Mouse (Mus musculus) adrenal gland, postnatal 10 days (tissue): ENCODE results near the gene Nfasc. TPM values are rescaled to one million over a fixed set of nuclear protein-coding genes. Genes with fewer than 3 reads are reported as not detected.
A peak's percentile ranks its signal among the peaks of the same experiment; 100 is the strongest.

Source experiments
- DNase-seq: peaks from one replicate; pipeline ENCODE4 v3.0.0; 2021; ENCODE audit warnings: mixed read lengths
- total RNA-seq, 2 experiments: library from RNA; stranded (reverse); gene quantifications; 2 replicates each; pipeline ENCODE4 v1.2.3; 2021

Gene Nfasc
- total RNA-seq, 2 experiments from 2014 or later, result 4.0 to 7.2 TPM

DNA sequence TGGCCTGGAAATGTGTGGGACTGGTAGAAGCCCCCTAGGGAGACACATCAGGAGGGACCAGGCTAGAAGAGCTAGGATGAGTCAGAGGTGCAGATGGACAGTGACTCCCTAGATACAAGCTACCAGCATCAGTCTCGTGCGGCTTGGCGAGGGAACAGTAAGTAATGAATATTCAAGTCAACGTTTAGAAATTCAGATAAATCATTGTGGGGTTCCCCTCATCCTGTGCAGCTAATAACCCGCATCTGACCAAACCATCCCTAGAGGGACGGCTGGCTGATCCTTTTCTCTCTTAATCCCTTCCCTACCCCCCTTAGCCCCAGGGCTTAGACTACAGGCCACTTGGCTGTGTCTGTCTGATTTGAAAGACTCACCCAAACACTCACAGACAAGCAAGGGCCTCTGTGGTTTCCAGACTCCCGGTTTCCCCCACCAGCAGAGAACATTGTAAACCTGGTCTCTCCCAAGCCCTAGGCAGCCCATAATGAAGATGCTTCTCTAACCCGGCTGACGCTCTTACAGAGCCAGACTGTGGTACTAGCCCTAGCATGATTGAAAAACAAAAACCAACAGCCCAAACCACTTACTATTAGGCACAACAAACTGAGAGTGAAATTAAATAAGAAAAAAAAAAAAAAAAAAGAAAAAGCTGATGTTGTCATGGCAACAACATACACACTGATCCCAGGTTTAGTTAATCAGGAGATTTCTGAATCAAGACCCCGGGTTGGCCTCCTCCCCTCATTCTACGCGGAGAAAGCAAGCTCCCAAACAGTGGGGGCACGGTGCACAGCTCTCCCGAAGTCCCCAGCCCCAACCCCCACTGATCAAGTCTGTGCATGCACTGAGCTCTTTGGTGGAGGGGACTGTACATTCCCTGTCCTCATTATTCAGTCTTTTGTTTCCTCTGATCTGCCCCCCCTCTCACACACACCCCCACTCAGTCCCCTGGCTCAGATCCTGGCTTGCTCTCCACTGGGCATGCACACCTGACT, 159.5 kb downstream of the Nfasc start:
- DNase-seq, result no peak

DNA sequence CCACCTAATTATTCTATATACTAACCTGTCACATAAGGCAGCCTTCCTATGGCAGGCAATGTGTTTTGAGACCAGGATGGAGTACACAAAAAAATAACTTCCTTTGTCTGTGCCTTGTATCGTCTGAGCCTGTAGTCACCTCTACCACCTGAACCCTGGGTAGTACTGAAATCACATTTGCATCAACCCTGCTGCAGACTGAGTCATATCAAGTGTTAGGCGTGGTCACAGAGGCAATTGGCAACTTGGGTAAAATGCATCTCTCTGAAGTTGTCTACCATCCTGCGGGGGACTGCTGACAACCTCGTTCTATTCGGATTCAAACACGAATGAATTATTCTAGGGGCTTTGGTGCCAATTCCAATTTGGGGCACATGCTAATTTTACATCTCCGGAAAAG, 161.5 kb downstream of the Nfasc start:
- DNase-seq, result no peak

DNA sequence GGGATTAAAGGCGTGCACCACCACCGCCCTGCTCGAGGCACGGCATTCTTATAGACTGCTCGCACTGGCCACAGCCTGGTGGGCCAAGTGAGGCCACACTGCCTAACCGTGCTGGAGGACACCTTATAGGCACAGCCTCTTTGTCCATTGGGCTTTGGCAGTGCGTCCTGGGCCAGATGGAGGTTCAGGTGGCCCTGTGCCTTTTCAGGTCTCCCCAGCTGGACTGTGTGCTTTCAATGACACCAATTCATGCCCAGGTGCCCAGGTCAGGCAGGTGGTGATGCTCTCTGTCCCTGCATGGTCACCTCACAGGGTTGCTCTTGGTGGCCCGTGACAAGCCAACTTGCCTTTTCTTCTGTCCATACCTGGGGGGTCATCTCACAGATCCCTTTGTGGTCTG, 164.8 kb downstream of the Nfasc start:
- DNase-seq, result no peak

DNA sequence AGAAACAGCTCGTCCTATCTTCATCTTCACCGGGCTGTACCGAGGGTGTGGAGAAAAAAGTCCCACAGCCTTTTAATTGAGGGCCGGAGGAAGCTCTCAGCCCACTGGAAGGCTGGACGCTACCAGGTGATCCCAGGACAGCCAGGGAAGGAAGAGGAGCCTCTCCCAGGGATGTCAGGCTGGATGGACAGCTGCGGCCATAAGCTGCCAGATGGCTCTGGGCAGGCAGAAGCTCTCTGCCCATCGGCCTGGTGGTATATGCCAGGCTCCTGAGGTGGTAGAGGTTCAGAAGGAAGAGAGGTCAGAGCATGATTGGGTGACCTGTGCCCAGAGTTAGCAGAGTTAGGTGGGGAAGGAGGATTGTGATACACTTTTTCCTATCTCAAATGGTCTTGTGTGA, 168.7 kb downstream of the Nfasc start:
- no peak for DNase-seq

DNA sequence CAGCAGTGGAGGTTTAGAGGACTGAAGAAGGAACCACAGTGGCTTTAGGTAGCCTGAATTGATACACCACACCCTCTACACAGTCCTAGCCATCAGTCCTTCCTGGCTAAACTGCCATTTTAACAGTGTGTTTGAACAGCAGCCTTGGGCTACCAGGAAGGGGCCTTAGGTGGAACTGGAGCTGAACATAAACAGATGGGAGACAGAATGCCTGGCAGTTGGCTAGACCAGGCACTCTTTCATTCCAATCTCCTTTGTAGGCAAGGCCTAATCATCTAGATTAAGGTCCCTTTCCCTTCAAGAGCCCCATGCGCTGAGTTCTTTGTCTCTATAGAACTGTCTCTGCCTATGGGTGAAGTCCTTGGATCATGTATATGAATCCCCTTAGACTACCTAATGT, 170.0 kb downstream of the Nfasc start:
- DNase-seq, result no peak

DNA sequence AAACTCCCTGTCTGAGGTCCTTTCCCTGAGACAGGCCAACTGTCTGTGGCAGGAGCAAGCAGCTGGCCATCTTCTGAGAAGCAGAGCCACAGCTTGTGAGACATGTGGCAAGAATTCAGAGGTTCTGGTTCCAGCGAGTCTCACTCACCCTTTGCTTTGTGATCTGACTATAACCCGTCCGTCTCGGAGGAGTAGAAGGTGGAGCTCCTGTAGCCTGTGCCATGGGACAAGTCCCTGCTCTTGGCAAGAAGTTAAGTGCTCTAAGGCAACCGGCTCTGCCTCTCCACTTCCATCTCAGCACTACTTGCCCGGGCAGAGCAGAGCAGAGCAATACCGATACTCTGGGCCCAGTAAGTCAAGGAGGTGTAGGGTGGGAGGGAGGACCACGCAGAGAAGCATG, 170.7 kb downstream of the Nfasc start:
- no peak for DNase-seq

DNA sequence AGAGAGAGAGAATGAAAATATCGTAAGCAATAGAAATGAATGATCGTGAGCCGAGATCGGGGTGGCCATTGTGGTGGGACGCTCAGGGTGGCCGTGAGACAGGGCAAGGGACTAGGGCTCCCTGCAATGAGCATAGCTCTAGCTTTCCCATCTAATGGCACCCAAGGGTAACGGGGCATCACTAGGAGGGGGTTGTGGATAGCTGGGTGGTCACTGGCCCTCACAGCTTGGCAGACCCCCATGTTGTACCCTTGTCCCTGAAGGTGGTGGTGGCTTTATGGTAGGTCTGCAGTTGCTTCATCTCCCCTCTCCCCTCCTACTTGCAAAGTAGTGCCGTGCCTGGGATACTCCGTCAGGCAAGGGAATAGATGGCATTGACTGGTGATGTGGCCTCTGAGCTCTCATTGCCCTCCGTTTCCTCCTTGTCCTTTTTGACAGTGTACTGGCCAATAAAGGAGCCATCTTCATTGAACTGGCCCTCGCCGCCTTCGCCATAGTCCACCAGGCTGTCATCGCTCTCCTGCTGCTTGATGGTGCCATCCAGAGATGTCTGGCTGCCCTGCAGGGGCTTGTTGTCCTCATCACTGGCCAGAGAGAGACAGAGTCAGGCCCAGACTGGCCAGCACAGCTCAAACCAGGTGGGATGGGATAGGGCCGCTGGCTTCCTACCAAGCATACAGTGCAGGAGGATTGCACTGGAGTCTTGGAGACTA, 171.4 kb downstream of the Nfasc start:
- no peak for DNase-seq

DNA sequence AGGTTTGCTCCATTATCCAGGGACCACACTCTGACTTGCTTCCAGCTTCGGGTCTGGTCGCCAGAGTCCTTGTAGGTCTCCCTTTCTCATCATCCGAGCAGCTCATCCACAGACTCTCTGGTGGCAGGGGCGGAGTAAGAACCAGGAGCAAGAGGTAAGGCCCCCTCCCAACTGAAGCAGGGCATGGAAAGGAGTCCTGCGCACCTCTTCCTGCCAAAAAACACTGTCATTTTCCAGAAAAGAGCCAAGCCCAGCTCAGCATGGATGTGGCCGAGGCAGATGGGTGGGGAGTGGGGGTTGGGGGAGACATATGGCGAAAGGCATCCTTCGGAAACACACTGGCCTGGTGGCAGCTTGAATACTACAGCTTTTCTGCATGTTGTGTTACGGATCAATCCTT, 172.1 kb downstream of the Nfasc start:
- no peak for DNase-seq

DNA sequence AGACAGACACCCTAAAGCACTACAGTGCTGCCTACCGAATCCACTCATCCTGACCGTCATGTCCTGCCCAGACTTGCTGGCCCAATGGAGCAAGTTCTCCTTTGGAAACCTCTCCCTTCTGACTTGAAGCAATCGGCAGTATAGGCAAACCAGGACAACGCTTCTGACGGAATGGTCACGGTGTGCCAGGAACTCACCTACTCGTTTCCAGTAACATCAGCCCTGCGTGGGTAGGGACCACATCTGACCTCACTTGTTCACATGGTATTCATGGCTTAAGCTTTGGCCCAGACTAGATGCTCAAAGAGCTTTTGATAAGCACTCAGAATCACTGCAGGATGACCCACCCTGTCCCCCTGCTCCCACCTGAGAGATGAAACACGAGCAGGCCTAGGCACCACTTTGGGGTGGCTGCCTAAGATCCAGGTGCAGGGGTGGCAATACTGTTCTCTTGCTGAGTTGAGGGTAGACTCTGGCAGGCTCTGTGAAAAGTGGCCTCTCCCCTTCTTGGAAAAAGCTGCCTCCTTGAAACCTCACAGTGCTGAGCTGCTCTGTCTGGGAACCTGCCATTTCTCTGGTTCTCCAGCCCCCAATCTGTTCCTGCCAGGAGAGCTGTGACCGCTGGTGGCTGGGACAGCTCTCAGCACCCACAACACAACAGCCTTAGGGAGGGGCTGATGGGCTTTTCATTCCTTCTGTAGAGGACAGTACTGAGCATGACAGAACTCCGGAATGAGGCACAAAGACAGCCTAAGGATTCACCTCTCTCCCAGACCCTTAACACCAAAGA, 174.1 kb downstream of the Nfasc start:
- DNase-seq, result no peak

DNA sequence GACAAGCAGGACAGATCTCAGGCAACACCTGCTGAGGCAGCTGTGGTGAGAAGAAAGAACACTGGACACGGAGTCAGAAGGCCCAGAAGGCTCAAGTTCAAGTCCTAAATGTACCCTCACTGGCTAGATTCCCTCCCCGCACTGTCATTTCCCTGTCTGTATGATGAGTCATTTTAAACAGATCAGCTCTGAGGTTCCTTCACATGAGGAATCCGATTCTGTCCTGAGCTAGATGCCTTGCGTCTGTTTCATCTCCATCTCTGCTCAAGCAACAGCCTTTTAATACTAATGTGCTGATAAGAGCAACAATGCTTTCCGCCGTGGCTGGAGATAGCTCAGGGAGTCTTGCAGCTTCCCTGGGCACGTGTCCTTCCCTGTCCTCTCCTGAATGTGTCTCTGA, 175.8 kb downstream of the Nfasc start:
- no peak for DNase-seq

DNA sequence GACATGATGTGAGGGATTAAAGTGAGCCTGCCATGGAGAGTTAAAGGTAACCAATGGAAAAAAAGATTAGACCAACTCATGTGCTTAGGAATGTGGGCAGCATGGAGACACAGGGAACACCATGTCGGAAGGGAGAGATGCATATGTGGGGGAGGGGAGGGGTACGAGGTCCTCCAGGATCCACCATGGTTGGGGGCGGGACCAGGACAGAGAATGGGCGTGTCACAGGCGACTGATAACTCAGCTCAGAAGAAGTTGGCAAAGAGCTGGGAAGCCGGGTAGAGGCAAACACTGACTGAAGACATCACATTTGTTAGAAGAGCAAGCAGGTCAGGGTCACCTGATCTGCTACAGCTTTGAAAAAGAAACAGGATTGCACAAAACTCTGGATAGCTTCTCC, 176.7 kb downstream of the Nfasc start:
- DNase-seq, result peak; percentile 51

DNA sequence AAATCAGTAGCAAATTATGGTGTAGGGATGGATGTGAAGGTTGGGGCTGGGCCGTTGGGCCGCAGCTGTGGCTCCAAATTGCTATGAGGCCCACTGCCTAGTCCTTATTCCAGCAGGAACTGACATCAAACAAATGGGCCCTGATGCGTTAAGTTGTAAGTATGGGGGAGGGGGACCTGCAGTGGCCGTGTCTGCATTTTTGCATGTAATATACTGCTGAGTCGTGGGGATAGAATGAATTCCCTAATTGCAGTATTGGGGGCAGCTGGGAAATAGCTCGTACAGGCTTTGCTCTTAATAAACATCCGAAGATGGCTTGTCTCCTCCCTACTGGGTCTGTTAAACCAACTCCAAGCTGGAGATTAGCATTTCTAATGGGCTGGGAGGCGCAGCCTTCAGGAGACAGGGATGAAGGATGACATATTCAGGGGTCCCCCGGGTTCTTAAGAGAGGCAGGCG, 179.2 kb downstream of the Nfasc start:
- DNase-seq, result no peak

DNA sequence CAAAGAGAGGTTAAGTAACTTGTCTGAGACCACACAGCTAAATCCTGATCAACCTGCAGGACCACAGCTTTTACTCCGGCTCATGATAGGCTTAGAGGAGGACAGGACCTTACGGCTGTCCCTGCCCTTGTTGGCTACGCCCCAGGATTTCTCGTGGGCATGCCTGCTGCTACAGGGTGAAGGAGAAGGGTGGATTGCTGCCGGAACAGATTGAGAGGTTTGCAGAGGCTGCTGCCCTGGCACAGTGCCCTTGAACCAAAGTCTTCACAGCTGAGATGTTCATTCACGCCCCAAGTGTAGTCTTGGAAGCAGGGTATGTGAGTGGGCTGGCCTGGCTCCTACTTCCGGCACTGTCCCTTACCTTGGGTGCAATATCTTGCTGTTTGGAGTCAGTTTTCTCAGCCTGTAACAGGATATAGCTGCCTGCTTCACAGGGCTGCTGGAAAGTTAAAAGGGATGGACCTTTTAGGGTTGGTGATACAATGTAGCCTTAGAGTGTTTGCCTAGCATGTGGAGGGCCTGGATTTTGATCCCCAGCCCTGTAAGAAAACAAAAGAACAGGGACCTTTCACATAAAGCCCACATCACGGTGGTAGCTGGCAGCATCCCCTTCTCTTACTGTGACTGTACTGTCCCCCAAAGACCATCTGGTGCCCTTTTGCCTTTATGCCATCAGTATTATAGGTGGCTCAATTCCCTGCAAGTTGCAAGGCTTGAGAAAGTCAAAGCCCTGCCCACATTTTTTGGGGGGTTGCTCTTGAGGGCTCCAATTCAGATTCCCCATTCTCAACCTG, 180.5 kb downstream of the Nfasc start:
- peak; percentile 50 for DNase-seq

DNA sequence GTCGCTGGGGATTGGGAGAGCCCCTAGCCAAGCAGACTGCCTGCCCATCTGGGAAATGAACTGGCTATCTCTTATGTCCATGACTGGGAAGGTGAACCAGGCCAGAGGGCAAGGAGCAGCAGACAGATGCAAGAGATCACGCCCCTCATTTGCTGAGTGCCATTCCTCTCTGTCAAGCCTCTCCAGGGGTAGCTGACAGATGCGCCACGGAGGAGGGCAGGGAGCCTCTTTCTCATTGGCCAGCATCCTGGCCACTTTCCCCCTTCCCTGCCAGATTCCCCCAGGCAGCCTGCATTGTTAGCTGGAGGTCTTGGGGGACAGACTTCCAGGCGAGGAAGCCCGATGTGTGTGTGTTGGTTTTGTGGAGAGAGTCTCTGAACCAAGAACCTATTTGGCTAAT, 182.6 kb downstream of the Nfasc start:
- DNase-seq, result no peak

DNA sequence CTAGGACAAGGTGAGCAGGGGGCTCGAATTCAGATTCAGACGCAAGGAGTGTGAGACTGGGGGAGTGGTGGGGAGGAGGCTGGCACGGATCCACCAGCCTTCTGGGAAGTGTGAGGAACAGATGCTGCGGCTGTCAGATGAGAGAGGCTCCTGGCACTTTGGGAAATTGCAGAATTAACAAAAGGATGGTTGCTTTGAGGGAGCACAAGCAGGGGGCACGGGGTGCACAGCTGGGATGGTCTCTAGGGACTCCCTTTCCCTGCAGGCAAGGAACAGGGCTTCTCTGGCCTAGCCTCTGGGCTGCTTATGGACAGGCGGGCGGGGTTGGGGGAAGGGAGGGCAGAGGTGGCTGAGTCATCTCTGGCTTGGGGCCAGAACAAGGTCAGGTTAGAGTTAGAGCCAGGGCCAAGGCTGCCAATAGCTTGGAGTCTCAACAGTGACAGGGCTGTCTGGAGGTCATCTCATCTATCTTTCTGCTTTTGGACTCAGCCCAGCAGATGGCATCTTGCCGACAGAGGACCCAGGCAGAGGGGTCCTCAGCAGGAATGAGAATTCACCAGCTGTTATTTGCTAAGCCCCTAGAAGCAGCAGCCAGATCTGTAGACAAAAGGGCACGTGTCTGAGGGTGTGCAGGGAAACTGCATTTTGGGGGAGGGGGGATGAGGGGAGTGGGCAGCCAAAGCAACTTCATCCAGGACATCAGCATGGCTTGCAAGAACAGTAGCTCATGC, 183.5 kb downstream of the Nfasc start:
- peak; percentile 87 for DNase-seq

DNA sequence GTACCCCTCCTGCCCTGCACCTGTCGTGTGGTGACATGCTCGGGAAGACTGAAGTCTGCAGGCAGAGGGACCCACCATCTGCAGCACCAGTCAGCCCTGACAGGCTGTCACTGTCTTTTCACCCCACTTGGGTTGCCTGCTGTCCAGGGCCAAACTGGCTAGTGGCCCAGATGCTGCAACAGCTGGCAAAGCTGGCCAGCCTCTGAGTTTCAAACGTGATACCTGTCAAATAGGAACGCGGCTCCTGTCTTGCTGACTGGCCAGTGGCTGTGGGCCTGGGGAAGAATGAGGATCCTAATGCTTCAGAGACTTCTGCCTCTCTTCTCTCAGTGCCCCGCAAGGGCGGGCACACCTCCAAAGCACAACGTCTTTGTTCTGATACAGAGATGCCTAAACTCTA, 197.8 kb downstream of the Nfasc start:
- DNase-seq, result no peak

DNA sequence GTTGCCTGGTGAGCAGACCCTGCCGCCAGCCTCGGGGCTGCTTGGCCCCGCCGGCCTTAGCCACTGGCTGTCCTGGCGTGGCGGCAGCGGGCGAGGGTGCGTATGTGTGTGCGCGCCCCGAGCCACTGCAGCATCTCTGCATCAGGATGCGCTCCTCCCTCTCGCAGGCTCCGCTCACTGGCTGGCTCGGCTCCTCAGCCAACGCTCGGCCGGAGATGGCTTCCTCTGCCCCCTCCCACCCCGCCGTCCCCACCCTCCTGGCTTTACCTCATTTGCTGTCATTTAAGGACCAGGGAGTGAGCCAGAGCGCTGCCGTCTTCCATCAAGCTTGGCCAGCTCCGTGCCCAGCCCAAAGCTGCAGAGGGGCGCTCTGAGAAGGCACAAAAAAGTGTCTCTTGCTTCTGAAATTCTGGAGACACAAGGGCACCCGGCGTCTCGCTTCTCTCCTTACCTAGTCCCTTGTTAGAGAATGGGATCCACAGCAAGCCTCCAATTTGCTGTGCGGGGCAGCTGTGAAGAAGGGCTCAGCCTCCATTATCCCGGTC, 198.8 kb downstream of the Nfasc start, which contains the start of gene Cntn2:
Cntn2 (minus strand) TSS at position 495 of the 545 bp plus-strand sequence.
- no peak for DNase-seq

DNA sequence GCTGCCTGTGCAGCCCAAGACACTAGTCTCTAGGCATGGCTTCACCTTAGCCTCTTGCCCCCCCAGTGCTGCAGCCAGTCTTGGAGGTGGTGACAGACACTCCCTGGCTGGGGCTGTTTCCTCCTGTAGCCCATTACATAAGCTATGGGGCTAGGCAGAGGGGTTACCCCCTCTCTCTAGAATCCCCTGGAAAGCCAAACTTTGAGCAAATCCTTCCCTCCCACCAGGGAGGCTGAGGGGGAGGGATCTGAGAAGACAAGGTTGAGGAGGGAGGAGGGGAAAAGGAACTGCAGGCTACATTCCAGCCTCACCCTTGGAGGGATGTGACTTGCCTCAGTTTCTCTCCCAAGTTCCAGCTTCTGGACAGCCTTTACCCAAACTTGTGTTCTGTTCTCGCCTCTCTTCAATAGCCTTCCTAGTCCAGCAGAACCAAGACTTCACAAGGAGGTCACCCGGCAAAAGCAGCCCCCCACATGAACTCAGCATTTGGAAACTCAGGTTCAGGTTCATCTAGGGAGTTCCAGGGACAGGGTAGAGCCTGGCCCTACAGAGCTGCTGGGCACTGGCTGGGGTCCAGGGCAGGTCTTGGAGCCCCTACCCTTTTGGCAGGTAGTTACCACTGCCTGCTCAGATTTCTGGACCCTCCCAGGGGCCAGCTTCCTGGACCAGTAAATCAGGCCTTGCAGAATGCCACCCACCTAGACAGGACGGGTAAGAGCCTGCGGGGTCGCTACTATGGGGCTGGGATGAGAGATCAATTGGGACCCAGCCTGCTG, 199.6 kb downstream of the Nfasc start:
- DNase-seq, result no peak

DNA sequence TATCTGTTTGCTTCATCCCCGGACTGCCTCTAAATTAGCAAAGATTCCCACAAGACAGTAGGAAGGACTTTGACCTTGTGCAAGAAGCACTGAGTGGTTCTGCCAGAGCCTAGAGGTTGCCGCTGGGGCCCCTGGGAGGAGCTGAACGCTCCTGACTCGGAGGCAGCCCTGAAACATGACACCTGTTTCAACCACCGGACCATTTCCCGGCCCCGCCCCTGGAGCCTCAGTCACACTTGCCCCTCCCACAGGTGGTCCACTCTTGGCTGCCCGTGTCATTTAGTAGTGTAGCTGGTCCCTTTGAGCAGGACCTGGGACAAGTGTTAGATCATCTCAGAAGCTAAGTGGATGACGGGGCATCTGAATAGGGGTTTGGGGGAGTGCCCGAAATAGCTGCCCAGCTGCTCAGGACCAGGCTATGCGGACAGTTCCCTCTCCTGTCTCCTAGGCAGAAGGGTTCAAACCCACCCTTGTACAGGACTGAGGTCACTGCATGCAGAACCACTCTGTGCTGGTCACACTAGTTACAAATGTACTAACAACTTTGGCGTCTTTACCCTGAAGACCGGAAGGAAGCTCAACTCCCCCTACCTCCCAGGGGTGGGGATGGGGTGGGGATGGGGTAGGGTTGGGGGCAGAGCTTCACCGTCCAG, 200.3 kb downstream of the Nfasc start:
- no peak for DNase-seq
